Mouse (Mus musculus) cerebellum, adult 9-10 months (tissue): Measurements from ENCODE around the gene Mras.

Source experiments
- DNase-seq: peaks from one replicate; pipeline ENCODE4 v3.0.0; 2022

The Mras gene

DNA sequence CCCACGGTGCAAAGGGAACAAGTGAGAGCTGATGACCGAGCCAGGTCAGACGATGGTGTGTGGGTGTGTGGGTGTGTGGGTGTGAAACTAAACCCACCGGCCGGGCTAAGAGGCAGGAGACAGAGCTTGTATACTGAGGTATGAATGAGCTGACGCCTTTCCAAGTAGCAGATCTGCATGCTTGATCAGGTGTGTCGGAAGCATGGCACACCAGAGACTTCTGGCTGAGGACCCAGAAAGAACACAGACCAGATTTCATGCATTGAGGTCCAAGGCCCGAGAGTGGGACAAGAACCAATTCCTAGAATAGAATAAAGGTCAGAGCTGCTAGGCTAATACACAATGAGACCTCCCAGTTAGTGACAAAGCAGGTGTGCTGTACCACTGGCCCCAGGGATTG is 1.9 kb upstream of the Mras start:
- DNase-seq, result no peak

DNA sequence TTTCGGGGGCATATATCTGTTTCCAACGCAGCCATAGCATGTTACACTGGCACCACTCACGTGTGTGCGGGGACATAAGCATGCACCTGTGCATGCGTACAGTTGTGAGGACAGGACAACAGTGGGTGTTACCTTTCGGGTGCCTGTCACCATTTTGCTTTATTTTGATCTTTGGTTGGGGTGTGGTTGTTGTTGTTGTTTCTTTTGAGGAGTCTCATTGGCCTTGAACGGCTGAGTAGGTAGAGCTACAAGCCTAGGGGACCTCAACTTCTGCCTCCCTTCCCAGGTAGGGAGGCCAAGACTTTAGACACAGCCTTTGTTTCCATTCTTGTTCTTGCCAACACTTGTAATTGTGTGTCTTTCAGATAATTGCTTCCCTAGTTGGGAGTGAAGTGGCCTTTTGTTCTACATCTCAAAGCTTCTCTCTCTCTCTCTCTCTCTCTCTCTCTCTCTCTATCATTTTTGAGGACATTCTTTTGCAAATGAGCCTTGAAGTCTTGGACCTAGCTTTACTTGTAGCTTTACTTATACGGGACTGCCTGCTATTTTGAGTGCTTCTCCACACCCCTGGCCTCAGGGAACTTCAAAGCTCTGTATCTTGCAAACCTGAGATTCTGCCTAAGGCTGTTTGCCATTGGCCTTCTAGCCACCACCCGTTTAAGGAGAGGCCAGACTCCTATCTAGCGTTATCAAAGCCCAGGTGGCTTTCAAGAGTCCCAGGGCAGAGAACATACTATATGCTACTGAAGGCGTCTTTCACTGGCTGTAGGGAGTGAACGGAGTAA is 792 bp upstream of the Mras start:
- no peak for DNase-seq

DNA sequence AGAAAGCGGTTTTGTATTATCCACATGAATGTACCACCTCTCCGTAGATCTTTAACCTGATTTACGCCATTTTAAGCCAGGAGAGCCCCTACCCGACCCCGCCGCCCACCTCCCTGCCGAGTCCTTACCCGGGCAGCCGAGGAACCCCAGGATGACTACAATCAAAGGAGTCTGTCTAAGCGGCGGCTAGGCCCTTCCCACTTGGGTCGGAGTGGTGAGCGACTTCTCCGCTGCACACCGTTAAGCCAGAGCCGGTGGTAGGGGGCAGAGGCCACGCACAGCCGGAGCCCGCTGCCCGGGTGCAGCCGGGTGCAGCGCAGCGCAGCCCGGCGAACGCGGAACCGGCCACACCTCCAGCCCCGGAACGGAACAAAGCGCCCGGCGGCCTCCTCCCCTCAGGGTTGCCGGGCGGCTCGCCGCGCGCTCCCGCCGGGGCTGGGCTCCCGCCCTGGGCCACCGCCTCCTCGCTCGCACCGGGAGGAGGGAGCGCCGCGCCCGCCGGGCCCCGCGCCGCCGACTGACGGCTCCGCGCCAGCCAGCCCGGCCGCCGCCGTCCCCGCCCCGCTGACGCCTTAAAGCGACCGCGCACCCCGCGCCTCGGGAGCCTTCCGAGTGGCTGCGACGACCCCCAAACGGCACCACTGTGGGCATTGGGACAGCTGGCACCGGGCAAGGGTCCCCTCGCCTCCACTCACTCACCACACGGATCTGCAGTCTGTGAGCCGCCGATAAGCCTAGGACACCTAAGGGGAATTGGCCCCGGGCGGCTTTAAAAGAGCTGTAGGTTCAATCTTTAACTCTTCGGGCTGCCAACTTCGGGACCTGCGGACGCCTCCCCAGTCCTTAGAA is 775 bp downstream of the Mras start:
- peak; percentile 76 for DNase-seq

DNA sequence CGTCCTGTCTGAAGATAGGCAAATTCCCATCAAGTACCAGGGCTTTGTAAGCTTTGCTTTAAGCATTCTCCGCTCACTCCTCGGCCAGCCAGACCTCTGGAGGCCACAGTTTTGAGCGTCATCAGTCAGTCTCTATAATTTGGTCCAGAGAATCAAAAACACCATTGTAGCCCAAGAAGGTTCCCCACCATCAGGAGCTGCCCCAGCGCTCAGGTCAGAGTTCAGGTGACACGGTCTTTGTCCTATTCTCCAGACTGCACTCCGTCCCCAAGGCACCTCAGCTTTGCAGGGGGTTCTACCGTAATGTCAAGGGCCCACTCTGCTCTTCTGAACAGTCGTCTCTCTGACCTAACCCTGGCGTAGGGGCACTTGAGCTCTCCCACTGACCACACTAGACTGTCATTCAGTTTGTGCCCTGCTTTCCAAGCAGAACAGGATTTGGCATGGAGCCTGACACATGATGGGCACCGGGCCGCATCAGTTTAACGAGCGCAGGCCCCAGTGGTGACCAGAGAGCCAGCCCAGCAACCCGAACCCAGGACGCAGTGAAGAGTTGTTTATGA is 1.5 kb downstream of the Mras start:
- peak; percentile 73 for DNase-seq

DNA sequence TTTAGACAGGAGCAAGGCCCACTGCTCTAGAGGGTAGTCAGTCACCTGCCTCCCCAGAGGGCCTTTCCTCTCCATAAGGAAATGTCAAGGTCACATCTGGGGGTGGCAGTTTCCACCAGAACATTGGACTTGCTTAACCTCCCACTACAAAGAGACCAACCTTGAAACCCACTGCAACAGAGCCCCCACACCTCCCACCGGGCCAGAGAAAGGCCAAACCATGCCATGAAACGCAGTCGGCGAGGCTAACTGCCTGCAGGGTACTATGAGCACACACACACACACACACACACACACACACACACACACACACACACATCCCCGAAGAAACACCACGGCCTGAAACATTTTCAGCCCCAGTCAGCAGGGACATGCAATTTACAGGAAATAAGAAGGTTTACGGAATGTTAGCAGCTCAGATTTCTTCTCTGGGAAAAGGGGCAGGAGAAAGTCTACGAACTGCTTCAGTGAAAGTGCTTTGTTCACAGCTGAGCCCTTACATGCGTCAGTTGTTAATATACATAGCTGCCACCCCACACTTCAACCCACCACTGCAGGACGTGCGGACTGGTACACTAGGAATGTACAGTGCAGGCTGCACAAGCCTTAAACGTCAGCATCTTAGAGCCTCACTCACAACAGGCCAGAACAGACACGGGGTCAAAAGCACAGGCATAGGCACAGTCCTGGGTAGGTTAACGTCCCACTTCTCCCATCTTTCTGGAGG is 2.1 kb downstream of the Mras start:
- DNase-seq, result no peak

DNA sequence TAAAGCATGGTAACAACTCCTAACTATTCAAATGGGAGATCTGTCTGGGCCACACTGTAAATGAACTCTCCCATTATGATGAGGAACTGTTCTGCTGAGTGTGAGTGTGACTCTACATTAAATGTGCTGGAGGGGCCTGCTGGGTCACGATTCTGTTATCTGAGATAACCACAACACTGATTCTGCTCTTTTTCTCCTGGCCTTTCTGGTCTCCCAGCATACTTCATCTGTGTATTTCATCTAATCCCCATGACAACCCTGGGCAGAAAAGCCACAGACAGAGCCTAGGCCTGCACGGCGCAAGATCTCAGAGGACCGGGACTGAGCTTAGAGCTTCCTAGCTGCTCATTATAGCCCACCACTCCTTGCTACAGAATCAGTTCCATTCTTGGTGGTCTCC is 4.7 kb downstream of the Mras start:
- no peak for DNase-seq

DNA sequence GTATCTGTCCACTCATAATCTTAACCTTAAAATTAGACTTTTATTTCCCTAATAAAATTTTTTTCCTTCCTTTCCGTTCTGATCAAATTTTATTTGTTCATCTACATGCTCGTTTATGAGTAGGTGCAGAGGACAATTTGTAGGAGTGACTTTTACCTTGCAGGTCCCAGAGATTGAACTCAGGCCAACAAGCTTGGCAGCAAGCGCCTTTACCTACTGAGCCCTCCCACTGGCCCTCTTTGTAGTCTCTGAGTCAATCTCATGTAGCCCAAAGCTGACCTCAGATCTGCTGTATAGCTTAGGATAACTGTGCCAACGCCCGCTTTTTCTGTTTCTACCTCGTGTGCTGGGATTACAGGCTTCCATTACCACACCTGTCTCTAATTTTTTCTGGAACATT is 5.2 kb downstream of the Mras start:
- DNase-seq, result peak; percentile 74

DNA sequence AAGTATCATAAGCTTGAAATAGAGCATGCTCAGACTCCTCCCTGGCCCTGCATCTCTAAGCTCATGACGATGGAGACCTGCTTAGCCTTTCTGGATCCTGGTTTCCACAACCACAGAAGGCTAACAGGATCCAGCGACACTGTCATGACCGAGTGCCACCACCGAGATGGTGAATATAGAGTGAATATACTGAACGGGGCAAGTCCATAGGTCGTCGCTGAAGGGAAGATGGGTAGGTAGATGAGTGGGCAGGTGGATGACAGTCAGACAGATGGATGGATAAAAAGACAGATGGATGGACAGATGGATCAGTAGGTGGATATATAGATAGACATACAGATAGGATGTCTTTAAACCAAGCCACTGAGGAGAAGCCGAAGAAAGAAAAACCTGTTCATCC is 5.8 kb downstream of the Mras start:
- no peak for DNase-seq

DNA sequence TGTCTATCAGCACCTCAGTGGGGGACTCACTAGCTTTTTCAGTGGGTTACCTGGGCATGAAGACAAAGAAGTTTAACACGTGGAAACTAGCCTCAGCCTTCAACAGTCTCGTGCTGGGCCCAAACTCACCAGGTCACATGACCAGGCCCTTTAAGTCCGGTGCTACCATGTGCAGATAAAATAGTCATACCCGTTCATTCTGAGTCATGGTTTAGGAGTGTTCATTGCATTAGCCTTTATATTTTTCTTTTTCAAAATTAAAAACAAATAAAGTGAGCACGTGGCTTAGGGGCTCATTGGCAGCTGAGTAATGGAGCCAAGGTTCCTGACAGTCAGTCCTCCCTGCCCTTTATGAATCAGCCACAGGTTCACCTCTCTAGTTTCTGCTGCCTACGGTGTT is 6.4 kb downstream of the Mras start:
- DNase-seq, result no peak

DNA sequence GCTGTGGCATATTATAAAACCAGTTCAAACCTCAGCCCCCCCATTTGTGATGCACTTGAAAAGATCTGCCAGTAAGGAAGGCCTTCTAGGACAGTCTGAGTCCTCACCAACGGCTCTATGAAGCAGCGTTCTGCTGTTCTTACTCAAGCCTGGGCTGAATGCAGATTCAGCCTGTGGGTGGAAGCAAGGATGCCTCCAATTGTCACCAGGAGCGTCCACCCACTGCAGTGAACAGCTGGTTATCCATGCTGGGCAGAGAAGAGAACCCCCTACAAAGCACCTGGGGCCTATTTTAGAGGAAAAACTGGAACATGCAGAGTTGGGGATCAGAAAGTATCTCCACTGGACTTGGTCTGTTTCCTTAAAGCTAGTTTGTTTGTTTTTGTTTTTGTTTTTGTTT is 7.3 kb downstream of the Mras start:
- DNase-seq, result no peak

DNA sequence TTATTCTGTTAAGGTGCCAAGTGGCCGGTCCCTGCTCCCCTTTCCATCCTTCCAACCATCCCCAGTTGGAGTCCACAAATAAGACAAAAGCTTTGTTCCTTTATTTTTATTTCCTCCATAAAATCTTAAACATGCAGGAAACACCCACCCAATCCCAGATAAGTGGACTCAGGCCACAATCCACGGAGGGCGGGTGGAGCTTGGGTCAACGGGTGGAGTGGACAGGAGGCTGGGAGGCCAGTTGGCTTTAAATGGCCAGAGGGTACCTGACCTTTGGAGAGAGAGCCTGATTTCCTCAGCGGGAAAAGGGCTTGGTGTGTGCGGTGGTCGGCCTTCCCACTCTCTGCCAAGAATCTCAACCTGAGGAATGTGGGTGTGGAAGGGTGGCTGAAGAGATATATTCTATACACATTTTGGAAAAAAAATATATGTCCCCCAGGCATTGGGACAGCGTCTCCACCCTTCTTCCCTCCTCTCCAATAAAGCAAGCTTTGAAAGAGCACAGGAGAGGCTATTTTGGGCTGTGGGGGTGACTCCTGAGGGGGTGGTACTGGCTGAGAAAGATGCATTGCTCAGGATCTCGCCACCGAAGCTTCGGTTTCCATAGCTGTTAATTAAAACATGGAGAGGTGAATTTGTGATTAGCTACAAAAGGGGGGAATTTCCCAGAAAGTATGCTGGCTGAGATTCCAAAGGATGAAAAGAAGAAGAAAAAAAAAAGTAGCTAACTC is 8.4 kb downstream of the Mras start:
- no peak for DNase-seq

DNA sequence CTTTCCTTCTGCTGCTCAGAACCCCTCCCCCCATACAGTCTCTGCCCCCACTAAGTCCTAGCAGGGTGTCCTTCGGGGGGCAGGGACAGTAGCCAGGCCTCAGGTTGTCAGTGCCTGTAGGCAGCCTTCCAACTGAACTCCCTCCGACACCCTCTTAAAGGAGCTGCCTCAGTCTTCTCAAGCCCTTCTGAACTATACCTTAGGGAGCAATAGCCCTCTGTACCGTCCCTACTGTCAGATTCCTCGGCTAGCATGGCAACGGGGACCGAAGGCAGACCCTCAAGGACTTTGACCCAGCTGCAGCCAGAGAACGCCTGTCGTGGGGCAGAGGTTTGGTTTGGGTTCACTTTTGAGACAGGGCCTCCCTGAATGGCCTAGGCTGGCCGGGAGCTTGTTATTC is 11.9 kb downstream of the Mras start:
- no peak for DNase-seq

DNA sequence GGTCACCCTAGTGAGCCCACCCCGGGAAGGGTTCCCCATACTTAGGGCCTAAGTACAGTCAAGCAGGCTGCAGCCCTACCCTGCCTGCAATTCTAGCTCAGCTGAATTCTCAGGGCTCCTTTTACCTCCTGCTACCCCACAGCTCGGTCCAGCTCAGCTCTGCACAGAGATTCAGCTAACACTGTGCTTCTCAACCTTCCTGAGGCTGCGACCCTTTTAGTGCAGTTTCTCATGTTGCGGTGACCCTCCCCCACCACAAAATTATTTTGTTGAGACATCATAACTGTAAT is 12.7 kb downstream of the Mras start:
- DNase-seq, result no peak

DNA sequence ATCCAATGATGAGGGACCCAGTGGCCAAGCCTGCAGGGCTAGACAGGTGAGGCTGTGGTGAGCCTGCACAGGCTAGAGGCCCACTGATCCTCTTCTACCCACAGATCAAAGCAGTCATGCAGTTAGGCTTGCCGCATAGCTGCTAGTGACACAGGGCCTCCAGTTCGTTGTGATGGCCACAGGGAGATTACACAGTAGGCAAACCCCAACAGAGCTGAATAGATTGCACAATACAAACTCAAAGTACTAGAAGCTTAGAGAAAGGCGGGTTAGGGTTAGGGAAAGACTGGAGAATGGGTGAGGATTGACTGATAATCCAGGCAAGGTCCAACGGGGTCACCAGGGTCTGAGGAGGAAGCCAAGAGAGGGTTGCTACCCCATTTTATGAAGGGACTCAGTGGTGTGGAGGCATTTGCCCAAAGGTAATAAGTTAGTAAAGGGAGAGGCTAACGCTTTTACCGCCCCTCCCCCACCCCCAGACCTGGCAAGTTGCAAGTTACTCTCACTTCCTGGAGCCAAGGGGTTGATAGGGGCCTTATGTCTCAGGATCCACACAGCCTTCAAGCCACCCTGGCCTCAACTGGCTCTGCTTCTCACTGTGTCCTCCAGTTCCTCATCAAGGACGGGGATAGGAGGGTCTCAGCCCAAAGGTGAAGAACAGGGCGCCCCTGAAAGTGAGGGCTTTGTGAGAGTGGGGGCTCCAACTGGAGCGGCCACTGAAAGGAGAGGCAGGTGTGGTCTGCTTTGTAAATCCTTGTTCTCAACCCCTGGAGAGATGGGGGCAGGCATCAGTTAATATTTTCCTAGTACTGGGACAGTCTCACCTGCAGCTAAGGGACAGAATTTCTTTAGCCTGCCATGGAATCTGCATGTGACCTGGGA is 13.2 kb downstream of the Mras start:
- DNase-seq, result no peak

DNA sequence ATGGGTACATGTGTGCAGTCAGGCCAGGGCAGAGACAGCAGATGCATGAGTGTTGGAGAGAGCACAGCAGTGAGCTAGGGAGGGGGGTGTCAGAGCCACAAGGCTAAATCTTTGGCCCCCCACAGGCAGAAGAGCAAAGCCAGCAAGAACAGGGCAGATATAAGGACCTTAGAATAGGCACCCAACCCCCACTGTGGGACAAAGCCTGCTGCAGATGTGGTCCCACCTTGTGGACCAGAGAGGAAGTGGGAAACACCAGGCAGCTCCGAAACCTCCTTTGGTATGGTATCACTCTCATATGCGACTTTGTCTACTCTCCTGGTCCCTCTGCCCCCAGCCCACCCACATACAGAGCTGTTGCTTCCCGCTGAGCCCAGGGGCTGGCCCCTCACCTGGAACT is 15.3 kb downstream of the Mras start:
- DNase-seq, result no peak

DNA sequence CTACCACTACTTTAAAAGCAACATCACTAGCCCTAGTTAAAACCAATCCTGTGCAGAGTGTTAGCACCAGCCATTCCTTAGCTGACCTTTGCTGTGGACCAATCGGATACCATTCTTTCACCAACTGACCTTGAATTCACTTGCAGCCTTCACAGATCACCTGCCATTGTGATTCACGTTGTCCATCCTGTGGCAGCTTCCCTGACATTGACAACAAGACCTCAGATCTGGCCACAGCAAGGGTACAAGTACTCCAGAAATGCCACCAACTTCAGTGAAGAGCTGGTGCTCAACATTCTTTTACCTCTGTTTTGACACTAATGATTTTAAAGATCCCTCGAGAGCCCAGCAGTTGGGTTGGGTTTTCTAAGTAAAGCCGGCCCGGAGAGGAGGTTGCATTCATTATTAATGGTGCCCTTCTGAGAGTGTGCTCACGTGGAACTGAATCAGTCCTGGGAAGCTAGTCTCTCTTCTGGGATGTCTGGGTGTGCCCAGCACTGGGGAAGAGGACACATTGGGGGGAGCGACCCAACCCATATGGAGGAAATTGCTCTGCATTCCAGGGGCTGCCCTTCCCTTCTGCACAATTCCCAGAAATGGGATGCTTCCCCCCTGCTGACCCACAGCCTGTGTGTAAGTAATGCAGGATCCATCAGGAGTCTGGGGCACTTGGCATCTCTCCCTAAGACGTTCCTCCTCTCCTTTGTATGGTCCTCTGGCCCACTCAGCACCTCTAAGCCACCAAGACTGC is 17.1 kb downstream of the Mras start:
- no peak for DNase-seq

DNA sequence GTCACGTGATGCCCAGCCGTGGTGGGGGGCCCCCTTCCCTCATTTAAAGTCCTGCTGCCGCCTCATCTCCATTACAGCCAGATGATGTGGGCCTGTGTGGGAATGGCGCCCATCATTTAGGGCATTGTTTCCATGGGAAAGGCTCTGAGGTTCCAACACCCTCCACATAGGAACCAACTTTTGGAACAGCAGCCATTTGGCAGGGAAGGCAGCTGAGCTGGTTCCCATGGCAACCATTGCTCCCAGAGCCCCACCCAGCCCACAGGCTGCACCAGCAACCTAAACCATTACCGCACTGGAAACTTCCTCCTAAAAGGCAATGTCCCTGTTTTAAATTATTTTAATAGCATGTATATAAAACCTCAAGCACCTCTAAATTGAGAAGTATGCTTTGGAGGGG is 18.8 kb downstream of the Mras start:
- DNase-seq, result no peak

DNA sequence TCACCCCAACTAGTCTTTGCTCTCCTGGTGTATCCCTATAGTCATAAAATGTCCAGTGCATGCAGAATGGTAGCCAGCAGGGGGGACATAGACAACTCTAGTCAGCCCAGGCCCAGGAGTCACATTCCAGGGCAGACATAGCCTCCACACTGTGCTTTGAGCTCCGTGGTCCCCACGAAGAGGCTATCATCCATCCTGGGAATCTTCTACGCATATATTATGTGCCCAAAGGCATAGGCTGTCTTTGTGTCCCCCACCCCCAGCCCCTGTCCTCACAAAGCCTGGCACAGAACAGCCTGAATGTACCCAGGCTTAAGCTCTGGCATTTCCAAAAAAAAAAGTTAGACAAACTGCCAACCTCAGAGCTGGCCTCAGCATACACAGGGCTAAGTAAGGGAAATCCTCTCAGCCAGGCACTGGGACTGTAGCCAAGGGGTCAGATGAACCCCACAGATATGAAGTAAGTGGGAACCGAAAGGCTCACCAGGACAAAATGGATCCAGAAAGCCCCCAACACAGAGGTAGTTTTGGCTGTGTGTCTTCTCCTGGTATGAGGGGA is 19.8 kb downstream of the Mras start:
- DNase-seq, result no peak

DNA sequence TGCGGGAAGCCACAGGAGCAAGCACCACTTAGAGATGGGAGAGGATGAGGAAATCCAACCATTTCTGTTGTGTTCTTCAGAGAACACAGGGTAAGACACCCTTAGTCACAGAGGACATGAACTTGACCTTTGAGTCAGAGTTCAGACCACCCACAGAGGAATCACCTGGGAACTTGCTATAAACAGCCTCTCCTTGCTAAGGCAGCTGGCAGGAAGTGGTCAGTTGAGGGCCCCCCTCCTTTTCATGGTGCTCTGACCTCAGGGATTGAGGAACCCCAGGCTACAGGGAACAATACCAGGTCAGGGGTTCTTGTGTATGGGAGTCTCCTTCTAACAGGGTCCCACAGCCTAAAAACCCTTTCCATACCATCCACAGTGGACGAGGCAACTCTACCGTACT is 20.4 kb downstream of the Mras start:
- no peak for DNase-seq

DNA sequence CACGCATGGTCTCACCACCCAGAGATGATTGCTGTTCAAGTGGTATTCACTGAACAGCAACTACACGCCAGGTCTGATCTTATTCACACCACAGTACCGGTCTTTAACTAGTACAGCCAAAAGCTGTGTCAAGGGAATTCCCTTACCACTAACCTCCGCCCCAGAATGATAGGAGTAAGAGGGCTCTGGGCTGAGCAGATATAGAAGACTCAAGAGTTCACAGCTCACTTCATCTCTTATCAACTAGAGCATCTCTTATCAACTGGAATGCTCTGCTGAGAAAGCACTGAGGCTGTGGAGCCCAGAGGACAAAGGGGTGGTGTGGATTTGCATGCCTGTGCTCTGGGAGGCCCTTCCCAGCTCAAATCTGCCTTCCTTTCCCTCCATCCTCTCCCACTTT is 25.4 kb downstream of the Mras start:
- no peak for DNase-seq

DNA sequence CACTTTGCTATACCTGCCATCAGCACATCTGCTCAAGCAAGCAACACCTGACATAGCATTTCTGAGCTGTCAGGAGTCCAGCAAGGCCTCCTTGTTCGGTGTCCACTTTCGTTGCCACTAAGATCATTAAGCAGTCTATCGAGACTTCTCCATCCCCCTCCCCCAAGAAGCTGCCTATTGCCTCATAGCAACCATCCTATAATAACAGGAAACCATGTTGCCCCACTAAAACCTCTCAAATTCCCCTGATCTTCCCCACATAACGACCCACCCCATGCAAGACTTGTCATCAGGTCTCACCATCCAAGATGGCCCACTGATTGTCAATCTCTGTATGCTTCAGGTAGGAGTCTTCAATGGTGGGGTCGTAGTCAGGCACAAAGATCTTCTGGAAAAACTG is 26.1 kb downstream of the Mras start:
- no peak for DNase-seq
